Mouse (Mus musculus) liver, embryonic 15.5 days (tissue): Measurements from ENCODE around the gene Ap5z1. TPM values are rescaled to one million over a fixed set of nuclear protein-coding genes. Genes with fewer than 3 reads are reported as not detected.

ENCODE experiments used
- ATAC-seq: fragments of 200-750 bp; cut with Nextera tagmentation; 2 replicates; pipeline ENCODE4 v1.8.0; 2017; ENCODE audit warnings: moderate number of reproducible peaks, mild to moderate bottlenecking, moderate library complexity; ENCODE audit not compliant: insufficient read depth
- H3K27ac ChIP-seq: fragments of 300-500 bp; sonication (generic); replicated peaks from 2 replicates; pipeline ENCODE4 v1.5.1; 2015; ENCODE audit warnings: mild to moderate bottlenecking, inconsistent platforms
- H3K27me3 ChIP-seq: fragments of 300-500 bp; sonication (generic); 2 replicates; pipeline ENCODE4 v1.6.1; 2015; ENCODE audit warnings: mild to moderate bottlenecking, inconsistent platforms
- H3K36me3 ChIP-seq: fragments of 300-500 bp; sonication (generic); replicated peaks from 2 replicates; pipeline ENCODE4 v1.6.1; 2015; ENCODE audit warnings: moderate library complexity, mild to moderate bottlenecking, inconsistent platforms
- H3K4me1 ChIP-seq: fragments of 300-500 bp; sonication (generic); replicated peaks from 2 replicates; pipeline ENCODE4 v1.6.1; 2015; ENCODE audit warnings: inconsistent platforms
- H3K4me2 ChIP-seq: fragments of 300-500 bp; sonication (generic); 2 replicates; pipeline ENCODE4 v1.6.1; 2015; ENCODE audit warnings: moderate library complexity, mild to moderate bottlenecking, inconsistent platforms
- H3K4me3 ChIP-seq: fragments of 300-500 bp; sonication (generic); replicated peaks from 2 replicates; pipeline ENCODE4 v1.5.1; 2015; ENCODE audit warnings: mild to moderate bottlenecking, inconsistent platforms
- H3K9ac ChIP-seq: fragments of 300-500 bp; sonication (generic); 2 replicates; pipeline ENCODE4 v1.6.1; 2015; ENCODE audit warnings: moderate library complexity, mild to moderate bottlenecking, inconsistent platforms
- H3K9me3 ChIP-seq: fragments of 300-500 bp; sonication (generic); replicated peaks from 2 replicates; pipeline ENCODE4 v1.6.1; 2016; ENCODE audit warnings: inconsistent platforms
- WGBS: fragments of 180-500 bp; shearing (Covaris S2); methylation state at CpG from one replicate; pipeline ENCODE4 v1.1.7; 2015; ENCODE audit warnings: mixed read lengths; ENCODE audit not compliant: insufficient replicate concordance; 5-methylcytosine and 5-hydroxymethylcytosine counted together
- polyA plus RNA-seq: library from polyadenylated mRNA; unstranded; fragments of >200 nt; fragmentation: Nextera tagmentation; extraction: Ambion mirVana; gene quantifications from 2 replicates; pipeline ENCODE4 v1.2.1, GENCODE M21; 2015

Gene Ap5z1
- polyA plus RNA-seq, 1 experiment from 2014 or later: 4.2 TPM

DNA sequence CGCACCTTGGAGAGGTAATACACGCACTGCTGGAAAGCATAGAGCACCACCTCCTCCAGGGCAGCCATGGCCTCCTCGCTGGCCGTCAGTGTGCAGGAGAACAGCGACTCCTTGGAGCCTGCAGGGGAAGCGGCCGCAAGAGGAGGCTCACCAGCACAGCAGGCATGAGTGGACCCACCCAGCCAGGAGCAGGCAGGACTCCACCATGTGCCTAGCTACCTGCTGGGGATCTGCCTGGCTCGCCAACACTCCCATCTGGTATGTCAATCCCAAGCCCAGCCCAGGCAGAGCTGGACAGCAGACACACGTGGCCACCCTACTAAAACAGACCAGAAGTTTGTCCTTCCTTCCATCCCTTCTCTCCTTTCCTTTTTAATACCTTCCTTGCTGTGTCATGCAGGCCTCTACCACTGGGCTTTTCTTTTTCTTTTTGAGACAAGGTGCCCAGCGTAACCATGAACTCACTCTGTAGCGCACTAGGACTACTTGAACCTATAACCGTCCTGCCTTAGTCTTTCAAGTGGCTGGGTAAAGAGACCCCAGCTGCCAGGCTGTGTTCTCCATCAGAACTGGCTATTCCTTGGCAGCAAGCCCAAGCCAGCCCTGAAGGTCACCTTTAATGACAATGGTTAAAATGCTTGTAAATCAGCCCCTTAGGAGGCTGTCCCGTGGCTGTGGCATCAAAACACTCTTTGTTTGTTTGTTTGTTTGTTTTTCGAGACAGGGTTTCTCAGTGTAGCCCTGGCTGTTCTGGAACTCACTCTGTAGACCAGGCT lies 31.8 kb downstream of the Ap5z1 start:
- ATAC-seq: no peak
- Histone ChIP-seq H3K9ac (no peak overlapping the region), H3K4me3 (no peak overlapping the region), H3K36me3 (no peaks in the 10 kb centered on the region), H3K4me1 (no peaks in the 10 kb centered on the region), H3K27ac (no peak overlapping the region), H3K4me2 (no peak overlapping the region), H3K27me3 (no peaks in the 10 kb centered on the region; the same call in 1 of the 2 replicates), H3K9me3 (no peaks in the 10 kb centered on the region)
- 60% methylated on average over 14 of the region's 14 CpGs for WGBS

DNA sequence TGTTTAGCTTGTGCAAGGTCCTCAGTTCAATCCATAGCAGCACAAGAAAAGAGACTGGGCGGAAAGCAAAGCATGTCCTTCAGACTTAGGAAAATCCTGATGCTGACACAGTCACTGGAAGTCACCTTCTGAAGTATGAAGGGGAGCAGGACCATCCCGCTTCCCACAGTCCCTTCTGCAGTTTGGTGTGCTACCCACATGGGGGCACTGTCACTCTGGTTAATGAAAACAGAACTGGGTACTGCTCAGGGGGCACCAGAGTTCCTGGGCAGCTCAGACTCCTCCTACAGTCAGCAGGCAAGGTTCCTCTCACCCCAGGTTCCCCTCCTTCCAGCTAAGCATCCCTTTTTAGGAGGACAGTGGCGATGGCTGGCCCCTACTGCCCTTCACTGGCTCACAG lies 35.2 kb downstream of the Ap5z1 start:
- 30% methylated on average over 3 of the region's 3 CpGs for WGBS
- no peaks in the 10 kb centered on the region for H3K9me3 ChIP-seq
- H3K27me3 ChIP-seq: no peaks in the 10 kb centered on the region; the same call in 1 of the 2 replicates
- no peaks in the 10 kb centered on the region for H3K4me1 ChIP-seq
- no peak overlapping the region for H3K9ac ChIP-seq
- H3K4me2 ChIP-seq: no peak overlapping the region
- H3K36me3 ChIP-seq: no peaks in the 10 kb centered on the region
- no peak overlapping the region for H3K27ac ChIP-seq
- no peak overlapping the region for H3K4me3 ChIP-seq
- no peak for ATAC-seq

DNA sequence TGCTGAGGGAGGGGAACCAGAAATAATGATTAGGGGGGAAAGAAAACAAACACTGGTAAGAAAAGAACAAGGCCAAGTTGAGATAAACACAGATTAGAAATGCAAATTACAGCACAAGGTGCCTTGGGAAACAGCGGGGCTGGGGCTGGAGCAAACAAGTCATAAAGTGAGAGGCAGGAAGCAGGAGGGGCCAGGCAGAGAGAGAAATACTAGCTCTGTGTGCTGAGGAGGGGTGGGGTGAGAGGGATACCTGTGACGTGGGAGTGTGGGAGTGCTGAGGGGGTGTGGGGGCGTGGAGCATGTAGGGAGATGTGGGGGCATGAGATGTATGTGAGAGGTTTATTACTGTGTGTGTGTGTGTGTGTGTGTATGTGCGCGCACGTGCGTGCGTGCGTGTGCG lies 37.2 kb downstream of the Ap5z1 start:
- ATAC-seq: no peak
- 57% methylated on average over 10 of the region's 10 CpGs for WGBS

DNA sequence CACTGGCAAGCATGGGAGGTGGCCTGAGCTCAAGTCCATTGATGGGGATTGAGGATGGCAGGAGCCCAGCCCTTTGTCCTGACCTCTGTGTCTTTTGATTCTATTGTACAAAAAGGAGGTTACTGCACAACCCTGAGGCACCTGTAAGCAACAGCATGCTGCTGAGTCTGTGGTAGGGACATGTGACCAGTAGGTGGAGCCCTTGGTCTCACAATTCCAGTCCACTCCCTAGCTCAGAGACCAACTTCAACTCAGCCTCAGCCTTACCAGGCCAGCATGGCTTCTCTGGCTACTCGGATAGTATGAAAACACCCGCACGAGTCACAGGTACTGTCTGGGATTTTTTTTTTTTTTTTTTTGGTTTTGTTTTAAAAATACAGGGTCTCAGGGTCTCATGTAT lies 38.7 kb downstream of the Ap5z1 start:
- H3K9me3 ChIP-seq: no peaks in the 10 kb centered on the region
- no peak overlapping the region for H3K4me2 ChIP-seq
- no peaks in the 10 kb centered on the region for H3K4me1 ChIP-seq
- H3K27me3 ChIP-seq: no peaks in the 10 kb centered on the region
- 1% methylated on average over 3 of the region's 3 CpGs for WGBS
- H3K9ac ChIP-seq: no peak overlapping the region
- H3K4me3 ChIP-seq: no peak overlapping the region
- ATAC-seq: peak; percentile 66
- H3K27ac ChIP-seq: no peak overlapping the region
- H3K36me3 ChIP-seq: no peaks in the 10 kb centered on the region

More for the DNA sequence above, 37.2 kb downstream of the Ap5z1 start:
- H3K36me3 ChIP-seq: no peaks in the 10 kb centered on the region
- no peak overlapping the region for H3K9ac ChIP-seq
- H3K4me3 ChIP-seq: no peak overlapping the region
- H3K27me3 ChIP-seq: no peaks in the 10 kb centered on the region
- no peak overlapping the region for H3K27ac ChIP-seq
- no peaks in the 10 kb centered on the region for H3K9me3 ChIP-seq
- no peak overlapping the region for H3K4me2 ChIP-seq
- no peaks in the 10 kb centered on the region for H3K4me1 ChIP-seq

DNA sequence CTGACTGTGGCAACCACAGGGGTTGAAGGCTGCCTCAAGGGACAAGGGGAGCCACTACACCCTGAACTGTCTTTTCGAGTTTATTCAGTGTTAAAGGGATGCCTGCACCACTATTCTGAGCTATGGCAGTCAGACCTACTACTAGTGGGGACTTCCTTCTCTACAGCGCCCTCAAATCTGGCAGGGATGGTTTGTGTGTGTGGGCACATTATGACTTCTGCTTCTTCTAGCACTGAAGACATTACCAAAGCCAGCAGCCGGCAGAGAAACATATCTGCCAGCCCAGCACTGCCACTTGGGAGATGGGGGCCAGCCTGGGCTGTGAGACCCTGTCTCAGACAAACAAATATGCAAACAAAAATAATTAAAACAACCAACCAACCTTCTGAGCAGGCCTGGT lies 40.4 kb downstream of the Ap5z1 start:
- no peaks in the 10 kb centered on the region for H3K27me3 ChIP-seq
- no peaks in the 10 kb centered on the region for H3K9me3 ChIP-seq
- H3K4me1 ChIP-seq: no peaks in the 10 kb centered on the region
- no peak overlapping the region for H3K4me2 ChIP-seq
- WGBS: 50% methylated on average over 3 of the region's 3 CpGs
- no peaks in the 10 kb centered on the region for H3K36me3 ChIP-seq
- no peak overlapping the region for H3K9ac ChIP-seq
- H3K27ac ChIP-seq: no peak overlapping the region
- no peak for ATAC-seq
- no peak overlapping the region for H3K4me3 ChIP-seq

DNA sequence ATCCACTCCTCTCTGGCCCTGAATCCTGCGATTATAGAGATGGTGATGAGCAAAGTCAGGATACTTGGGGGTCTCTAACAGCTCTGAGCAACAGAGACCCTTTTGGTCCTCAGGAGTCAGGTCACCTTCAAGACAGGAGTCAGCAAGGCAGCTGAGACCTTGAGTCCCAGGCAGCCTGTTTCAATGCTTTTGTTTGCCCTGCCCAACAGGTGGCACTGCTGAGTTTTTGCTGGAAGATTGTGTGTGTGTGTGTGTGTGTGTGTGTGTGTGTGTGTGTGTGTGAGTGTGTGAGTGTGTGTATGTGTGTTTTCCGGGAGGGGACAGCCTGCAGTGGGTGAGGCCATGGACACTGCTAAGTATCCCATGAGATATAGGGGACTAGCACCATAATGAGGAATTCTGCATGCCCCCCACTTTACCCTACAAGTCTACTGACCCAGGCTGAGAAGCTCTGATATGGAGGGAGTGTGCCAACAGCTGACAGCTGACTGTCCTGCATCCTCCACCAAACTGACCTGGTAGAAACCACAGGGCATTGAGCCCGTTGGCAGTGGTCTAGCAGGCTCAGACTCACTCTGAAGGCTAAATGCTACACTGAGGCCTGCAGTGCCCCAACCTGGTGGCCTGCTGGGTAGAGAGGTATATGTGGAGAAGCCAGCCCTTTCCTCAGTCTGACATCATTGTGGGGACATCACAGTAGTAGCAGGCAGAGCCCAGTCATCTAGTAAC lies 42.1 kb downstream of the Ap5z1 start:
- Histone ChIP-seq H3K4me3 (no peak overlapping the region), H3K4me1 (no peaks in the 10 kb centered on the region), H3K36me3 (no peaks in the 10 kb centered on the region), H3K27me3 (no peaks in the 10 kb centered on the region), H3K27ac (no peak overlapping the region), H3K9me3 (no peaks in the 10 kb centered on the region), H3K9ac (no peak overlapping the region), H3K4me2 (no peak overlapping the region)
- WGBS: 43% methylated on average over 3 of the region's 3 CpGs
- no peak for ATAC-seq

DNA sequence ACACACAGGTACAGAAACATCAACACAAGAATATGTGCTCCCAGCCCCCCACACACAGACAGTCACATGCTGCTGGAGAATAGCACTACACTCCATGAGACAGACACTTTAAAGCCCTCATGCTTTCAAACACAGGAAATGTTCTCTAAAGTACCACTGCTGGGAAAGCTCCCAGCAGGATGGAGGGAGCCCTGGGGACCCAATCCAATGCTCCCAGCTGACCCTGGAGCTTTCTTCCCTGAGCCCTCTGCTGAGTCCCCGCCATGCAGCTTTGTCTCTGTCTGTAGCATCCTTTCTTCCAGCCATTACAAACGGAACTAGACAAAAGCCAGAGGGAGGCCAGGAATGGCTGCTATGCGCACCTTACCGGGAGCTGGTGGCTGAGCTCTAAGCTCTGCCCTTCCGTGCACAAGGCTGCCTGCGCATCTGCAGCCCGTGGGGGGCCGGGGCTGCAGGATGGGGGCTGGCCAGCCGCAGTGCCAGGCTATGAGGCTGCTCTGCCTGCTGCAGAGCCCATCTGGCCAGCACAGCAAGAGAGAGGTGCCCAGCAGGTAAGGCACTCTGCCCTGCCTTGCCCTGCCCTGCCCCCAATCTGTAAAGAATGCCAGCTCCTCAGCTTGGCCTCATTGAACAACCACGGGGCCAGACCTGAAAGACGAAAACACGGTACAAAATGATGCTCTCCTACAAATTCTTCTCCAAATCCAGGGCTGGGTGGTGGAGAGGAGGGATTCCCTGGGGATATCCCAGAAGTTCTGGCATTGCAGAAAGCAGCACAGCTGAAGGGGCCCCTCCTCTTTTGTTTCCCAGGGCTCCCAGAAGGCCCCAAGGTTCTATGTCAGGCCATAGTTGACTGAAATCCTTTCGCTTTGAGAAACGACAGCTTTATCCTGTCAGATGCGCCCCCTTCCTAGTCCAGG lies 45.7 kb downstream of the Ap5z1 start:
- Histone ChIP-seq H3K9ac (no peak overlapping the region), H3K4me1 (no peaks in the 10 kb centered on the region), H3K4me2 (no peak overlapping the region), H3K4me3 (no peak overlapping the region), H3K27ac (no peak overlapping the region), H3K36me3 (no peaks in the 10 kb centered on the region), H3K27me3 (no peaks in the 10 kb centered on the region), H3K9me3 (no peaks in the 10 kb centered on the region)
- WGBS: 42% methylated on average over 15 of the region's 15 CpGs
- no peak for ATAC-seq

DNA sequence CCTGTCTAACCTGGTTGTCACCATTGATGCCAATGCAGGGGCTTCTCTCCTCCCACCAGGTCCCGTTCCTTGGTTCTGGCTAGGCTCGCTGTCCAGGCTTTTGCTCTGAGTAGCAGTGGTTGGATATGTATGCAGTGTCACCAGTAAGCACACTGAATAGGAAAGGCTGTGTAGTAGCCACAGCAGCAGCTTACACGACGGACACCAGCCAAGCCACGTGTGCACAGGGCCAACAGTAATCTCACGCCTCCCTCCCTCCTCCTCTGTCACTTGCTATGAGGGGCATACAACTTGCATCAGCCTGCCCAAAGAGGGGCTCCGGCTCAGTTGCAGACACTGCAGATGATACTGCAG lies 46.3 kb downstream of the Ap5z1 start:
- no peaks in the 10 kb centered on the region for H3K36me3 ChIP-seq
- 59% methylated on average over 7 of the region's 7 CpGs for WGBS
- ATAC-seq: no peak

DNA sequence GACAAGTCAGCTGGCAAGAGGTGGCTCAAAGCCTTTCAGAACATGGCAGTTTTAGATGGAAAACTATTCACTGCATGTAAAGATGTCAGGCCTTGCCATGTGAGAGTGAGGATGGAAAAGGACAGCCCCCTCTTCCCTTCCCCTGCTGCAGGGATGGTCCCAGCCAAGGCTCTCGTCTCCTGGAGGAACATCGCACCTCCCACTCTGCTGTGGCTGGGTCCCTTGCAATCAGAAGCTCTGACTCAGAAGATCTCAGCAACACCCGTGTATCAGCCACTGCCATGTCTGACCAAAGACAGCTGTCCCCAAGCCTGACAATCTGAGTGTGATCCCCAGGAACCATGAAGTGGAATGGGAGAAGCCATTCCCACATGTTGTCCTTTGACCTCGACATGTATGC lies 48.4 kb downstream of the Ap5z1 start:
- Histone ChIP-seq H3K36me3 (no peaks in the 10 kb centered on the region), H3K27me3 (no peaks in the 10 kb centered on the region), H3K27ac (no peak overlapping the region), H3K9me3 (no peaks in the 10 kb centered on the region), H3K9ac (no peak overlapping the region), H3K4me3 (no peak overlapping the region), H3K4me1 (no peaks in the 10 kb centered on the region), H3K4me2 (no peak overlapping the region)
- ATAC-seq: no peak
- WGBS: 59% methylated on average over 4 of the region's 4 CpGs

More for the DNA sequence above, 46.3 kb downstream of the Ap5z1 start:
- H3K27ac ChIP-seq: no peak overlapping the region
- H3K4me3 ChIP-seq: no peak overlapping the region
- no peaks in the 10 kb centered on the region for H3K4me1 ChIP-seq
- H3K27me3 ChIP-seq: no peaks in the 10 kb centered on the region
- no peaks in the 10 kb centered on the region for H3K9me3 ChIP-seq
- H3K9ac ChIP-seq: no peak overlapping the region
- no peak overlapping the region for H3K4me2 ChIP-seq

DNA sequence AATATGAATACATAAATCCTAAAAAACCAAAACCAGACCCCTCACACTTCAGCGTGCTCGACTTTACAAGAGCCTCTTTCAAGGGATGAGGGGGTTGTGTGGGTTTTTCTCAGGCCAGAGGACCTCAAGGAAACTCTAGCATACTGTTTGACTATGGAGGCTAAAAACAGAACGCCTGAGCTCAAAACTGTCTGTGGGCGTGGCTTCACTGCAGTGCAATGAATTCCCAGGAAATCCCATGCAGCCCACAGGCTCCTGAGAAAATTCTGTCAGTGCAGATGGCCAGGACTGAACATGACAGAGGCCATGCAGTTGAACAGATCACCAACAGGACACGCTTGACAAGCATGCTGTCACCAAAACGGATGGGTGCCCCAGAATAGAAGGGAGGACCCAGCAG lies 55.2 kb downstream of the Ap5z1 start:
- Histone ChIP-seq H3K4me3 (no peak overlapping the region), H3K9me3 (no peaks in the 10 kb centered on the region), H3K27ac (no peak overlapping the region), H3K36me3 (no peaks in the 10 kb centered on the region), H3K9ac (no peak overlapping the region), H3K4me1 (0 out of 2 replicates have a peak, but pooled peaks cover 4% of the 10 kb centered on the region), H3K4me2 (no peak overlapping the region), H3K27me3 (no peaks in the 10 kb centered on the region)
- ATAC-seq: no peak
- WGBS: 37% methylated on average over 6 of the region's 6 CpGs

DNA sequence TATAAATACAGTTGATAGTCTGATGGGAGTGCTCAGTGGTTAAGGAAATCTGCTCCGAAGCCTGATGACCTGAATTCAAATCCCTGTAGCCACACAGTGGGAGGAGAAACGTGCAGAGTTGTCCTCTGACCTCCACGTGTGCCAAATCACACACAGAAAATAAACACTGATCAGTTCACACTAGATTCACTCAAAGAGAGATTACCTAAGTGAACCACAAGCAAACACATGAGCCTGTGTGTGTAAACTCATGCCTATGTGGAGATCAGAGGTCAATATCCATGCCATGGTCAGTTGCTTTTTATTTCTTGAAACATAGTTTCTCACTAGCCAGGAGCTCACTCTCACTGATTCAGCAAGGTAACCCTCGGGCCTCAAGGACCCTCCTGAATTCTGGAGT lies 56.6 kb downstream of the Ap5z1 start:
- H3K4me3 ChIP-seq: no peak overlapping the region
- no peak overlapping the region for H3K9ac ChIP-seq
- H3K4me2 ChIP-seq: no peak overlapping the region
- 0 out of 2 replicates have a peak, but pooled peaks cover 4% of the 10 kb centered on the region for H3K4me1 ChIP-seq
- H3K27me3 ChIP-seq: peaks cover 5% of the 10 kb centered on the region; the same call in 1 of the 2 replicates
- H3K9me3 ChIP-seq: no peaks in the 10 kb centered on the region
- H3K36me3 ChIP-seq: no peaks in the 10 kb centered on the region
- H3K27ac ChIP-seq: peak overlapping the region; percentile 45; the same call in 1 of the 2 replicates
- 58% methylated on average over 4 of the region's 4 CpGs for WGBS
- ATAC-seq: no peak
